Mouse (Mus musculus) limb, embryonic 14.5 days (tissue): ENCODE measurements around the gene Tspan10. TPM values are rescaled to one million over a fixed set of nuclear protein-coding genes. Genes with fewer than 3 reads are reported as not detected.
A peak's percentile ranks its signal among the peaks of the same experiment; 100 is the strongest.

Source experiments
- ATAC-seq: fragments of 200-750 bp; cut with Nextera tagmentation; 2 replicates; pipeline ENCODE4 v1.8.0; 2017; ENCODE audit warnings: low read depth, moderate number of reproducible peaks, moderate TSS enrichment; ENCODE audit not compliant: low FRiP score
- DNase-seq: peaks from one replicate; pipeline ENCODE4 v3.0.0-alpha.2; 2015; ENCODE audit warnings: low spot score
- H3K27ac ChIP-seq: fragments of 300-500 bp; sonication (generic); replicated peaks from 2 replicates; pipeline ENCODE4 v1.5.1; 2014; ENCODE audit warnings: low read depth, mild to moderate bottlenecking, low read length, moderate library complexity, mixed read lengths
- H3K27me3 ChIP-seq: fragments of 300-500 bp; sonication (generic); 2 replicates; pipeline ENCODE4 v1.6.1; 2014; ENCODE audit warnings: low read length, mixed read lengths; ENCODE audit not compliant: control insufficient read depth, insufficient read depth
- H3K36me3 ChIP-seq: fragments of 300-500 bp; sonication (generic); 2 replicates; pipeline ENCODE4 v1.6.1; 2014; ENCODE audit warnings: mild to moderate bottlenecking, low read length, moderate library complexity, mixed read lengths; ENCODE audit not compliant: control insufficient read depth, insufficient read depth
- H3K4me1 ChIP-seq: fragments of 300-500 bp; sonication (generic); 2 replicates; pipeline ENCODE4 v1.6.1; 2014; ENCODE audit warnings: antibody characterized with exemption, low read length, mixed read lengths; ENCODE audit not compliant: control insufficient read depth, insufficient read depth
- H3K4me2 ChIP-seq: fragments of 300-500 bp; sonication (generic); replicated peaks from 2 replicates; pipeline ENCODE4 v1.6.1; 2014; ENCODE audit warnings: low read depth, mild to moderate bottlenecking, low read length, moderate library complexity; ENCODE audit not compliant: severe bottlenecking
- H3K4me3 ChIP-seq: fragments of 300-500 bp; sonication (generic); replicated peaks from 2 replicates; pipeline ENCODE4 v1.5.1; 2014; ENCODE audit warnings: low read length
- H3K9ac ChIP-seq: fragments of 300-500 bp; sonication (generic); 2 replicates; pipeline ENCODE4 v1.6.1; 2014; ENCODE audit warnings: mild to moderate bottlenecking, low read depth, low read length, moderate library complexity; ENCODE audit not compliant: severe bottlenecking
- H3K9me3 ChIP-seq: fragments of 300-500 bp; sonication (generic); 2 replicates; pipeline ENCODE4 v1.6.1; 2016; ENCODE audit warnings: low read length; ENCODE audit not compliant: control insufficient read depth
- POLR2A ChIP-seq: fragments of 200-500 bp; IDR thresholded peaks from 2 replicates; pipeline ENCODE4 v1.8.0; 2012; ENCODE audit warnings: inconsistent platforms, mild to moderate bottlenecking, moderate library complexity, borderline replicate concordance; ENCODE audit not compliant: insufficient read depth, insufficient read length; ENCODE audit errors: extremely low read depth
- WGBS: fragments of 180-500 bp; shearing (Covaris S2); extraction: QIAGEN DNeasy Blood & Tissue Kit; methylation state at CpG from one replicate; pipeline ENCODE4 v1.1.7; 2014; 5-methylcytosine and 5-hydroxymethylcytosine counted together
- polyA plus RNA-seq, 2 experiments: library from polyadenylated mRNA; depleted of rRNA in 1 of 2; stranded (reverse) in 1 of 2; unstranded in 1 of 2; fragments of >200 nt; fragmentation: Nextera tagmentation in 1 of 2; extraction: Ambion mirVana in 1 of 2; gene quantifications; 2 replicates each; pipeline versions ENCODE4 v1.2.1 to v1.2.3; 2012 to 2014

The Tspan10 gene
- polyA plus RNA-seq, 2 experiments = 0.20 TPM; not detected in 1

DNA sequence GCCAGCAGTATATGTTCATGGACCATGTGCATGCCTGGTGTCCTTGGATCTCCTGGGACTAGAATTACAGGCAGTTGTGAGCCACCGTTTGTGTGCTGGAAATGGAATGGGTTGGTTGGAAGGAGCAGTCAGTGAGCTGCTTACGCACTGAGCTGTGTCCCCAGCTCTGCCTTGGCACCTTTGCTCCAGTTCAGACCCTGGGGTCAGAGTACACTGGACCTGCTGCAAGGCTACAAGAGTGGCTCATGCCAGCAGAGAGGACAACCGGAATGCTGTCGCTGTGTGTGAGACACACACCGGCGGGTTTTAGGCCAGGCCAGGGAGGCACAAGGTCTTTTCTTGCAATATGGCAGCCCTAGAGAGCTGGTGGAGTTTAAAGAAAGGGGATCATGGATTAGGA, 29.6 kb downstream of the Tspan10 start:
- peaks cover 8% of the 10 kb centered on the region for H3K4me1 ChIP-seq
- DNase-seq (no peak), ATAC-seq (no peak)
- no peak overlapping the region for H3K4me2 ChIP-seq
- WGBS = 95% methylated on average over 6 of the region's 6 CpGs
- no peaks in the 10 kb centered on the region for H3K27me3 ChIP-seq
- no peak overlapping the region for H3K27ac ChIP-seq
- no peak for TF ChIP-seq POLR2A
- peaks cover 76% of the 10 kb centered on the region for H3K36me3 ChIP-seq
- no peak overlapping the region for H3K4me3 ChIP-seq
- no peaks in the 10 kb centered on the region for H3K9me3 ChIP-seq
- H3K9ac ChIP-seq = no peak overlapping the region

DNA sequence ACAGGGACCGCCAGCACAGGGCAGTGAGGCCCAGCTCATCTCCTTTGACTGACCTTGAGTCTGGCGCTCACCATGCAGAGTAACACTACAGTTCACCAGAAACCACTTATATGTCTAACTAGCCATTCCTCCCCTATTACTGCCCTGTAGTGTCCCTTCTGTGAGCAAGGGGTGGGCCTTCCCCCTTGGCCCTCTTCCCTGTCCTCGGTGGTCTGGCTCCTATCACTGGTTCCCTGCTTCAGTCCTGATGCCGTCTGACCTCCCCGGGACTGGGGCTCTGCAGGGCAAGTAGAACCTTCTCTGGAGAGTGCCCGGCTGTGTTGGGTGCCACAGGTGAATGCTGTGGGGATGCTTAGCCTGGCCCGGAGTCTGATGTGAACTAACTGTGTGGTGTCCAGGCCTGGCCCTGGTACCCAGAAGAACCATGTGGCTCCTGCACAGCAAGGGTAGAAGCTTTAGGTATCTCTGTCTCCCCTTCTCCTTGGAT, 41.0 kb downstream of the Tspan10 start:
- peak overlapping the region; percentile 90; the same call in 1 of the 2 replicates for H3K4me3 ChIP-seq
- WGBS = 91% methylated on average over 7 of the region's 7 CpGs
- H3K4me2 ChIP-seq = peak overlapping the region; percentile 84; the same call in 1 of the 2 replicates
- no peaks in the 10 kb centered on the region for H3K9me3 ChIP-seq
- ATAC-seq = no peak
- peak overlapping the region; percentile 84; the same call in 1 of the 2 replicates for H3K9ac ChIP-seq
- peaks cover 7% of the 10 kb centered on the region for H3K4me1 ChIP-seq
- peaks cover 77% of the 10 kb centered on the region for H3K36me3 ChIP-seq
- no peak for DNase-seq
- H3K27me3 ChIP-seq = no peaks in the 10 kb centered on the region
- H3K27ac ChIP-seq = peak overlapping the region; percentile 83; the same call in 1 of the 2 replicates
- no peak for TF ChIP-seq POLR2A

DNA sequence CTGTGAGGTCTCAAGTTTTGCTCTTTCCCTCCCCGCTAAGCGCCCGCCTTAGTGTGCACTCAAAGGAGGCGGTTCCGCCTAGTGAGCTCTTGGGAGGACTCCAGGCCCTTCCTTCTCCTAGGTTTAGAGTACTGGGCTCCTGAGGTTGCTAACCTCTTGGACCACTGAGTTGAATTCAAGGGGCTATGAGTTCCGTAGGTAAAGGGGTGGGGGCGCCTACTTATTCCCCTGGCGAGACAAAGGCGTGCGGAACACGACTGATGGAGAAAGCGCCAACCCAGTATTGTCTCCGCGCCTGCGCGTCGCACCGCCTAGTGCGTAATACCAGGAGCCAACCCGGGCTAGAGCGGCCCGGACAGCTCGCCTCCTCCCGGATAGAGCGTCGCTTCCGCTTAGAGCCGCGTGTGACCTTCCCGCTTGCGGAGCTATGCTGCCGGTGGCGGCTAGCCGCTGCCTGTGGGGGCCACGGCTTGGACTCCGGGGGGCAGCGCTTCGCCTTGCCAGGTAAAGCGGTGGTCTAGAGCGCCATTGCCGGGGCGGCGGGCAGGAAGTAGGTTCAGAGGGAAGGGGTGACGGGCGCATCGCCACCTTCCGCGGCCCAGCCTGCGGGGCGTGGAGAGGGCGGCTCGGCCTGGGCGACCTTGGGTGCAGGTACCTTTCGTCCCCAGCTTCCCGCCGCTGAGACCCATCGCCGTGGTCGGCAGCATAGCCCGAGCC, 42.0 kb downstream of the Tspan10 start, which contains the start of gene Mrpl12:
Gene Mrpl12, plus strand, starts transcription at position 349 of the 717 bp plus-strand sequence.
- DNase-seq = peak; percentile 97
- Histone ChIP-seq H3K4me3 (peak within 1 kb of the TSS; percentile 90), H3K4me2 (peak within 1 kb of the TSS; percentile 84), H3K36me3 (peaks cover 74% of the 10 kb centered on the region), H3K27me3 (no peaks in the 10 kb centered on the region), H3K9ac (peak within 1 kb of the TSS; percentile 84), H3K27ac (peak within 1 kb of the TSS; percentile 83), H3K9me3 (no peaks in the 10 kb centered on the region), H3K4me1 (peaks cover 8% of the 10 kb centered on the region)
- WGBS = under 1% methylated on average over 58 of the region's 60 CpGs
- ATAC-seq = peak; percentile 94
- TF ChIP-seq POLR2A = peak; percentile 62; the same call in 1 of the 2 replicates

DNA sequence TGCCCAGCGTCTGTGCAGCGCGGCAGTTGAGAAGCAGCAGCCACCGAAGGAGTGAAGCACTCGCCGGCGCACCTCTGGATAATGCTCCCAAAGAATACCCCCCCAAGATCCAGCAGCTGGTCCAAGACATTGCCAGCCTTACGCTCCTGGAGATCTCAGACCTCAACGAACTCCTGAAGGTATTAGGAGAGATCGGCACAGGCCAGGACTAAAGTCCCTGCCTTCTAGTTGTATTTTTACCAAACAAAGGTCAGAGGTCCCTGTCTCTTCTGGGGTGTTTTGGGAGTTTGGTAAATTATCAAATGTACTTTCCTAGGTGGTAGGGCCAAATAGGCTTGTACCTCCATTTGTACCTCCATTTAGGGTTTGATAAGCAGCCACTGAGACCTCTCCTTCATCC, 42.8 kb downstream of the Tspan10 start:
- DNase-seq (no peak), ATAC-seq (no peak)
- Histone ChIP-seq H3K4me1 (peaks cover 10% of the 10 kb centered on the region), H3K27ac (no peak overlapping the region), H3K27me3 (no peaks in the 10 kb centered on the region), H3K9ac (peak overlapping the region; percentile 84), H3K4me3 (peak overlapping the region; percentile 90), H3K4me2 (peak overlapping the region; percentile 84), H3K9me3 (no peaks in the 10 kb centered on the region), H3K36me3 (peaks cover 75% of the 10 kb centered on the region)
- 10% methylated on average over 10 of the region's 10 CpGs for WGBS
- TF ChIP-seq POLR2A = no peak

DNA sequence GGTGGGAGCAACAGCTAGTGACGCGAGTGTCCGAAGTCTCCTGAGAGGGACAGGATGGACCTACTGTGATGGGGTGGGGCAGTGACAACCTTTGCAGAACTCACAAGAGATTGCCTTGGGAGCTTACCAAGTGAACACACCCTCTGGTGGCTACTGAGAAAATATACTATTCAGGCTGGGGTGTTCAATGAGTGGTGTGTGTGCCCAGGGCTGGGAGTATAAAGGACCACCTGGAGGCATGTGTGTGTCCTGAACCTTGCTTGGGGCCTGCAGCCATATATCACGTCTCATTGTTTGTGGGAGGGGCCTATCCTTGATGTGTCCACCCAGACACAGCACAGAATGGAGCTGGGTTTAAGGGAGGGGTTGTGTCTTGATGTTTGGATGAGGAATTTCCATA, 46.1 kb downstream of the Tspan10 start:
- WGBS = 75% methylated on average over 4 of the region's 4 CpGs
- ATAC-seq = no peak
- peaks cover 32% of the 10 kb centered on the region for H3K4me1 ChIP-seq

More for the DNA sequence above, 46.1 kb downstream of the Tspan10 start:
- Histone ChIP-seq H3K9me3 (no peaks in the 10 kb centered on the region), H3K9ac (no peak overlapping the region), H3K27ac (no peak overlapping the region), H3K27me3 (no peaks in the 10 kb centered on the region), H3K4me2 (no peak overlapping the region), H3K4me3 (no peak overlapping the region), H3K36me3 (peaks cover 44% of the 10 kb centered on the region)
- no peak for TF ChIP-seq POLR2A
- no peak for DNase-seq
